Mouse (Mus musculus): Measurements from ENCODE around the gene Hoxc5. TPM values are rescaled to one million over a fixed set of nuclear protein-coding genes. Genes with fewer than 3 reads are reported as not detected.

Hoxc5 gene
- polyA plus RNA-seq, 1 experiment from 2014 or later = 0.53 TPM

DNA sequence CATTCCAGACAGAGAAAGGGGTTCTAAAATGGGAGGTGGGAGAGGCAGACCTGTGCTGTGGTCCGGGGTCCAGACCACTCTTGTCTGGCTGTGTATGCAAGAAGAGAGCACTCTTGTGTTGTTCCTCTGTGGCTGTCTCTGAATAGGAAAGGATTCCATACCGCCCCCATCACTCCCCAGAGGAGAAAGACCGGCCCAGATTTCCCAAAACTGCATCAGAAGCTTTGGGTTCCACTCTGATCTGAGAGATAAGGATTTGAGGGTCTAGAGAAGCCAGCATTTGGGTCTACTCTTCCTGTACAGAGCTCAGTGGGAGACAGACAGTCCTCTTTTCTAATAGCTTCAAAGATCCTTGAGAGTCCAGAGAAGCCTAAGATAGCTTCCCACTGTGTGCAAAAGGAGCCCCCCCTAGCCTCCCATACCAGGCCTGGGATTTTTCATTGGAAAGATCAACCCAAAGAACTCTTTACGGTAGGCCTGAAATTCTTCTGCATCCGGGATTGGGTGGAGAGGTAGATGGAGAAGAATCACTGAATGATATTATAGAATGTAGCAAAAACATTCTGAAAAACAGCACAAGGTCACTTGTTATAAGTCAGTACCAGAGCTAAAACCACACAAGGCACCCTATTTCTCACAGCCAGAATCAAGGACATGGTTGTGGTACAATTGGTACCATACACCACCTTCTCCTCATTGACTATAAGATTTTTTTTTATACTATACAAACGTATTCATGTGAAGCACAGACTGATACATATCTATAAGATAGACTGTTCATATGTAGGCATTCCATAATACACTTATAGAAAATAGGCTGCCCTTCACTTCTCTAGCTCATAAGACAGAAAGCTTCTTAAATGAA, 44.4 kb upstream of the Hoxc5 start:
- peaks cover 88% of the 10 kb centered on the region for H3K27me3 ChIP-seq (ENCODE audit: control insufficient read depth, insufficient read depth, low read length)
- ATAC-seq (replicated peaks; ENCODE audit: insufficient number of reproducible peaks, low FRiP score, low TSS enrichment, low read depth) (no peak), DNase-seq (ENCODE audit: low spot score) (no peak)
- H3K9ac ChIP-seq (replicated peaks; ENCODE audit: low read length) = no peak overlapping the region
- H3K4me3 ChIP-seq (ENCODE audit: low read depth, low read length) = no peak overlapping the region
- no peaks in the 10 kb centered on the region for H3K36me3 ChIP-seq (replicated peaks; ENCODE audit: control insufficient read depth, insufficient read depth, low read depth, low read length)
- H3K27ac ChIP-seq (replicated peaks; ENCODE audit: low read depth, low read length) = no peak overlapping the region
- 13% methylated on average over 6 of the region's 6 CpGs for WGBS
- H3K4me1 ChIP-seq (ENCODE audit: control insufficient read depth, insufficient read depth, low read length) = no peaks in the 10 kb centered on the region
- no peaks in the 10 kb centered on the region for H3K9me3 ChIP-seq (replicated peaks; ENCODE audit: control insufficient read depth, low read length)
- H3K4me2 ChIP-seq (ENCODE audit: low read depth, low read length) = no peak overlapping the region

DNA sequence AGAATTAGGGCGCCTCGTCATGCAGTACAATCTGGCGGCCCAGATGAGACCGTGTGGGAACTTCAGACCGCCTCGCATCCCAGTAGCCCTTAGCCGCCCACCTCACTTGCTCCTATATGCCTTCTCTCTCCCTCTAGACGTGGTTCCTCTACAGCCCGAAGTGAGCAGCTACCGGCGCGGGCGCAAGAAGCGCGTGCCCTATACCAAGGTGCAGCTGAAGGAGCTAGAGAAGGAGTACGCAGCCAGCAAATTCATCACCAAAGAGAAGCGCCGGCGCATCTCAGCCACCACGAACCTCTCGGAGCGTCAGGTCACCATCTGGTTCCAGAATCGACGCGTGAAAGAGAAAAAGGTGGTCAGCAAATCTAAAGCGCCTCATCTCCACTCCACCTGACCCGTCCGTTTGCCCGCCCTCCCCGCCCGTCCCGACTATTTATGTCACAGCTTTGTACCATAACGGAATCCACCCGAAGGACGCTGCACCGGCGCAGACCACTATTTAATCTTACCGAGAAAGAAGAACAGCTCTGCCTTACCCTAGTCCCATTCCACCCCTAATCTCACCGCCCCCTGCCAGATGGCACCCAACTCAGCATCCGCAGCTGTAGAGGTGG, 40.1 kb upstream of the Hoxc5 start:
- Histone ChIP-seq H3K27ac (replicated peaks; ENCODE audit: low read depth, low read length) (no peak overlapping the region), H3K4me2 (ENCODE audit: low read depth, low read length) (no peak overlapping the region), H3K36me3 (replicated peaks; ENCODE audit: control insufficient read depth, insufficient read depth, low read depth, low read length) (no peaks in the 10 kb centered on the region), H3K9me3 (replicated peaks; ENCODE audit: control insufficient read depth, low read length) (no peaks in the 10 kb centered on the region), H3K27me3 (ENCODE audit: control insufficient read depth, insufficient read depth, low read length) (peaks cover 88% of the 10 kb centered on the region), H3K4me1 (ENCODE audit: control insufficient read depth, insufficient read depth, low read length) (no peaks in the 10 kb centered on the region), H3K9ac (replicated peaks; ENCODE audit: low read length) (no peak overlapping the region), H3K4me3 (ENCODE audit: low read depth, low read length) (no peak overlapping the region)
- no peak for ATAC-seq (replicated peaks; ENCODE audit: insufficient number of reproducible peaks, low FRiP score, low TSS enrichment, low read depth)
- WGBS = under 1% methylated on average over 40 of the region's 40 CpGs
- DNase-seq (ENCODE audit: low spot score) = no peak

DNA sequence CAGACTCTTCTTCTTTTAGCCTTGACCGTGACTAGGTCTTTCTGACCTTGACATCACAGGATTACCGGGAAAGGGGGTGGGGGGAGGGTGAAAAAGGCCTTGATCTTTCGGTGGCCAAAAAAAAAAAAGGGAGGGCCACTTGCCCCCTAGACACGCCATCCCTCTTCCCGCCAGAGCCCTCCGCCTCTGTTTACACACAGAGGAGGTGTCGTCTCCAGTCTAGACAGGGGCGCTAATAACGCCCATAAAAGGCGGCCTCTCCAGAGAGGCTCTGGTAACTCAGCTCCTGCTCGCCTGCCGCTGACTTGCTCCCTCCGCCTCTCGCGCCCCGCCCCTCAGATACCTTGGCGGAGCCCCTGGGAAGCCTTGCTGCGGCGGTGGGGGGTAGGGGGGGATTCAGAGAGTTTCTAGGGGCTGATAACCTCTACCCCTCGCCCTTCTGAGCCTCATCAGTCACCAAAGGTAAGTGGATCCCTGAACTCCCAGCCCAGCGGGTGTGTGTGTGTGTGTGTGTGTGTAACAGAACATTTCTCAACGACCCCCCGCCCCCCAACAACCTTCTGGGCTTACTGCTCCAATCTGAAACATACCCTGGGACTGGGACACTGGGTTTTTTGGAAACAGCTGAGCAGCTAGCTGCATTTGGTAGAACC, 35.4 kb upstream of the Hoxc5 start:
- H3K4me1 ChIP-seq (ENCODE audit: control insufficient read depth, insufficient read depth, low read length) = no peaks in the 10 kb centered on the region
- no peak overlapping the region for H3K9ac ChIP-seq (replicated peaks; ENCODE audit: low read length)
- no peak overlapping the region for H3K4me2 ChIP-seq (ENCODE audit: low read depth, low read length)
- no peak overlapping the region for H3K4me3 ChIP-seq (ENCODE audit: low read depth, low read length)
- DNase-seq (ENCODE audit: low spot score) (no peak), ATAC-seq (replicated peaks; ENCODE audit: insufficient number of reproducible peaks, low FRiP score, low TSS enrichment, low read depth) (0 out of 2 replicates have a peak, but pooled peaks have one; percentile 23)
- WGBS = under 1% methylated on average over 23 of the region's 23 CpGs
- H3K27me3 ChIP-seq (ENCODE audit: control insufficient read depth, insufficient read depth, low read length) = peaks cover 98% of the 10 kb centered on the region
- no peaks in the 10 kb centered on the region for H3K36me3 ChIP-seq (replicated peaks; ENCODE audit: control insufficient read depth, insufficient read depth, low read depth, low read length)
- H3K9me3 ChIP-seq (replicated peaks; ENCODE audit: control insufficient read depth, low read length) = no peaks in the 10 kb centered on the region
- H3K27ac ChIP-seq (replicated peaks; ENCODE audit: low read depth, low read length) = no peak overlapping the region

DNA sequence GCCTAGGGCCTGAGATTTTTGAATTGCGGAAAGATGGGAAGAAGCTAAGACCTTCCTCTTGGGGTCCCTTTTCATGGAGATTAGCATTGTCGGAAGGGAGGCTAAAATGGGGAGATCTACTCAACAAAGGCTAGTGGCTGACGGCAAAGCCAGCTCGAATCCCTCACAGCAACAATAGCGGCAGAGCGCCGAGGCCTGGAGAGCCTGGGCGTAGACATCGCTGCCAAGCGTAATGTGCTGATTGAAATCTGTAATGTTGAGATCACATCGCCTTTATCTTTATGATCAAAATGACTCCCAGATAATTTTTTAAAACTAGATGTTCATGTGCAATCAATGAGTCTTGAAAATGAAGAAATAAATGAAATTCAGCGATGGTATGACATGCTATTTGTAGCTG, 32.8 kb upstream of the Hoxc5 start:
- Histone ChIP-seq H3K27ac (replicated peaks; ENCODE audit: low read depth, low read length) (no peak overlapping the region), H3K27me3 (ENCODE audit: control insufficient read depth, insufficient read depth, low read length) (peaks cover 97% of the 10 kb centered on the region), H3K9me3 (replicated peaks; ENCODE audit: control insufficient read depth, low read length) (no peaks in the 10 kb centered on the region), H3K4me1 (ENCODE audit: control insufficient read depth, insufficient read depth, low read length) (no peaks in the 10 kb centered on the region), H3K4me3 (ENCODE audit: low read depth, low read length) (no peak overlapping the region), H3K9ac (replicated peaks; ENCODE audit: low read length) (no peak overlapping the region), H3K4me2 (ENCODE audit: low read depth, low read length) (no peak overlapping the region), H3K36me3 (replicated peaks; ENCODE audit: control insufficient read depth, insufficient read depth, low read depth, low read length) (no peaks in the 10 kb centered on the region)
- ATAC-seq (replicated peaks; ENCODE audit: insufficient number of reproducible peaks, low FRiP score, low TSS enrichment, low read depth) (no peak), DNase-seq (ENCODE audit: low spot score) (no peak)
- under 1% methylated on average over 12 of the region's 12 CpGs for WGBS

DNA sequence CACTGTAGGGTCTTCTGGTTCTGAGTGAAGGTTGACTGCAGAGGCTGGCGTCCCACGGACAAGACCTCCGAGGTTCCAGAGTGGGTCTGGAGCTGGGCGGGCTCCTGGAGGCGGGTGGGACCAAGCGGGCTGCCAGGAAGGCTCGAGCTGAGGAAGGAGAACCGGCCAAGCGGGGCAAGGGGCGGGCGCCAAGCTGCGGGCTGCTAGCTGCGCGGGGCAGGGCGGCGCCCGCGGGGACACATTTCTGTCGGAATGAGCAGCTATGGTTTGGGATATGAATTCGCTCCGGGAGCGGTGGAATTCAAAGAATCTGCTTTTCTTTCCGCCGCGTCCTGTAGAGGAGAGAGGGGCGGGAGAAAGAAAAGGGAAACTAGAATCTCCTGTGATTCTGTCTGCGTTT, 32.3 kb upstream of the Hoxc5 start:
- Histone ChIP-seq H3K9me3 (replicated peaks; ENCODE audit: control insufficient read depth, low read length) (no peaks in the 10 kb centered on the region), H3K27ac (replicated peaks; ENCODE audit: low read depth, low read length) (no peak overlapping the region), H3K27me3 (ENCODE audit: control insufficient read depth, insufficient read depth, low read length) (peaks cover 97% of the 10 kb centered on the region), H3K4me3 (ENCODE audit: low read depth, low read length) (no peak overlapping the region), H3K4me2 (ENCODE audit: low read depth, low read length) (no peak overlapping the region), H3K4me1 (ENCODE audit: control insufficient read depth, insufficient read depth, low read length) (no peaks in the 10 kb centered on the region), H3K9ac (replicated peaks; ENCODE audit: low read length) (no peak overlapping the region), H3K36me3 (replicated peaks; ENCODE audit: control insufficient read depth, insufficient read depth, low read depth, low read length) (no peaks in the 10 kb centered on the region)
- ATAC-seq (replicated peaks; ENCODE audit: insufficient number of reproducible peaks, low FRiP score, low TSS enrichment, low read depth) (no peak), DNase-seq (ENCODE audit: low spot score) (no peak)
- 0% methylated on average over 26 of the region's 27 CpGs for WGBS

DNA sequence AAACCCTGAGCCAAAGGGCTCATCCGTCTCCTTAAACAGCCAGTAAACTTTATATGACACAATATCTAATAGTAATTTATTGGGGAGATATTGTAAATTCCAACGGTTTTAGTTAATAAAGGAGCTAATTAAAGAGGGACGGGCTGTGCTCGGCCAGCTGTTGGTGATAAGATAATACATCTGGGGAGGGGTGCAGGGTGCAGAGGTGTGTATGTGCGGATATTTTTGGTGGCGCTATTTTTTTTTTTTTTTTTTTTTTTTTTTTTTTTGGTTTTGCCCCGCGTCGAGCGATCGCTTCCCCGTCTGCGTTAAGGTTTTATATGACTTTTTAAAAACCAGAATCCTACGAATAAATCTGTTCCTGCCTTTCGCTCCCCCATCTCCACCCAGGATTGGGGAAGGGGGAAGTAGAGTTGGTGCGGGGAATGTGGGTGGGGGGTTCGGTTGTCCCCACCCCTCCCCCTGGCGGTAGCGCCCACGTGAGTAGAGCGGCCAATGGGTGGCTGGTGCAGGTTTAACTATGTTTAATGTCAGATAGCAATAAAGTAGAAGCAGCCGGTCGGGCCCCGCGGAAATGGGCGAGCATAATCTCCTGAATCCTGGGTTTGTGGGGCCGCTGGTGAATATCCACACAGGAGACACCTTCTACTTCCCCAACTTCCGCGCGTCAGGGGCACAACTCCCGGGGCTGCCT, 30.8 kb upstream of the Hoxc5 start, which contains the start of gene Hoxc12:
Hoxc12 (plus strand) TSS at position 479 of the 694 bp plus-strand sequence.
- Histone ChIP-seq H3K9me3 (replicated peaks; ENCODE audit: control insufficient read depth, low read length) (no peaks in the 10 kb centered on the region), H3K9ac (replicated peaks; ENCODE audit: low read length) (no peak within 1 kb of the TSS)

DNA sequence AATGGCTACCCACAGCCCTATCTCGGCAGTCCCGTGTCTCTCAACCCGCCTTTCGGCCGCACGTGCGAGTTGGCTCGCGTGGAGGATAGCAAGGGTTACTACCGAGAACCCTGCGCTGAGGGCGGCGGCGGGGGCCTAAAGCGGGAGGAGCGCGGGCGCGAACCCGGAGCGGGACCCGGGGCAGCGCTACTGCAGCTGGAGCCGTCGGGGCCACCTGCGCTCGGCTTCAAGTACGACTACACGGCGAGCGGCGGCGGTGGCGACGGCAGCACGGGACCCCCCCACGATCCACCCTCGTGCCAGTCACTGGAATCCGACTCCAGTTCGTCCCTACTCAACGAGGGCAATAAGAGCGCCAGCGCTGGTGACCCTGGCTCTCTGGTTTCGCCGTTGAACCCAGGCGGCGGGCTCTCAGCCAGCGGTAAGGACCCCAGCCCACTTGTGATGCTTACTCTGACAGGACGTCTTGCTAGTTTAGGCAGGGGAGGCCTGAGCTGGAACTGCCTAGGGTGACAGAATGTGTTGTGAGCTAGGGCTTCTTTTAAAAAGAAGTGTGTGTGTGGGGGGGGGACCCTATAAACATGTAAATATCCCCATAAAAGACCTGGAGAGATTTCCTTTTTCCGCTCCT, 30.1 kb upstream of the Hoxc5 start:
- Histone ChIP-seq H3K27ac (replicated peaks; ENCODE audit: low read depth, low read length) (no peak overlapping the region), H3K4me3 (ENCODE audit: low read depth, low read length) (no peak overlapping the region), H3K9me3 (replicated peaks; ENCODE audit: control insufficient read depth, low read length) (no peaks in the 10 kb centered on the region), H3K27me3 (ENCODE audit: control insufficient read depth, insufficient read depth, low read length) (peaks cover 97% of the 10 kb centered on the region), H3K4me2 (ENCODE audit: low read depth, low read length) (no peak overlapping the region), H3K4me1 (ENCODE audit: control insufficient read depth, insufficient read depth, low read length) (no peaks in the 10 kb centered on the region), H3K36me3 (replicated peaks; ENCODE audit: control insufficient read depth, insufficient read depth, low read depth, low read length) (no peaks in the 10 kb centered on the region), H3K9ac (replicated peaks; ENCODE audit: low read length) (no peak overlapping the region)
- under 1% methylated on average over 50 of the region's 50 CpGs for WGBS
- ATAC-seq (replicated peaks; ENCODE audit: insufficient number of reproducible peaks, low FRiP score, low TSS enrichment, low read depth) (no peak), DNase-seq (ENCODE audit: low spot score) (no peak)

More for the DNA sequence above, 30.8 kb upstream of the Hoxc5 start, which contains the start of gene Hoxc12:
- 2% methylated on average over 31 of the region's 31 CpGs for WGBS
- H3K36me3 ChIP-seq (replicated peaks; ENCODE audit: control insufficient read depth, insufficient read depth, low read depth, low read length) = no peaks in the 10 kb centered on the region
- H3K27me3 ChIP-seq (ENCODE audit: control insufficient read depth, insufficient read depth, low read length) = peaks cover 97% of the 10 kb centered on the region
- no peak within 1 kb of the TSS for H3K4me2 ChIP-seq (ENCODE audit: low read depth, low read length)
- no peak within 1 kb of the TSS for H3K27ac ChIP-seq (replicated peaks; ENCODE audit: low read depth, low read length)
- ATAC-seq (replicated peaks; ENCODE audit: insufficient number of reproducible peaks, low FRiP score, low TSS enrichment, low read depth) (no peak), DNase-seq (ENCODE audit: low spot score) (no peak)
- no peaks in the 10 kb centered on the region for H3K4me1 ChIP-seq (ENCODE audit: control insufficient read depth, insufficient read depth, low read length)
- H3K4me3 ChIP-seq (ENCODE audit: low read depth, low read length) = no peak within 1 kb of the TSS

Data from embryonic facial prominence, embryonic 11.5 days (tissue).